27 mouse cellular contexts compared by ENCODE assay signal in genomic region chr2:117010942-117011341, GRCm38 (mm10).
"Had no signal": no experiment of that assay in that cellular context is flagged by ENCODE, and none has a peak within 500 bp of the region (broad histone marks: within the 10 kb centered on the region; RNA-seq: fewer than 3 reads in every experiment).

No protein-coding gene starts in this region.

- H3K4me2 ChIP-seq: heart, embryonic 11.5 days; heart, embryonic 13.5 days; heart, embryonic 15.5 days; hindbrain, embryonic 12.5 days; hindbrain, embryonic 14.5 days; intestine, embryonic 15.5 days; kidney, embryonic 15.5 days; limb, embryonic 13.5 days; limb, embryonic 15.5 days; liver, embryonic 12.5 days had no signal

- H3K36me3 ChIP-seq: heart, embryonic 13.5 days; heart, embryonic 15.5 days; hindbrain, embryonic 10.5 days; hindbrain, embryonic 12.5 days; intestine, embryonic 15.5 days; kidney, embryonic 15.5 days; limb, embryonic 13.5 days; limb, embryonic 15.5 days; liver, embryonic 12.5 days had no signal

- ATAC-seq: hindbrain, embryonic 16.5 days; inflammation-experienced regulatory T-cells, adult 6 months; intestine, embryonic 15.5 days; intestine, postnatal 0 days; liver, embryonic 12.5 days had no signal

- H3K27ac ChIP-seq: gastrocnemius, adult 2 months; heart, adult 2 months; heart, embryonic 13.5 days; heart, embryonic 15.5 days; hindbrain, embryonic 10.5 days; hindbrain, embryonic 12.5 days; hindbrain, embryonic 14.5 days; intestine, embryonic 15.5 days; kidney, embryonic 15.5 days; kidney, postnatal 0 days; limb, embryonic 13.5 days; limb, embryonic 15.5 days; liver, embryonic 12.5 days had no signal

- DNase-seq: gastrocnemius, adult 2 months; gastrocnemius, postnatal 10 days; gastrocnemius, postnatal 25 days; heart, adult 2 months; heart, postnatal 4 days; kidney, adult 18-20 months; kidney, adult 8-10 months; kidney, postnatal 14 days; kidney, postnatal 36 days; layer of hippocampus, adult 9-11 months; layer of hippocampus, postnatal 36 days; left cerebral cortex, postnatal 4 days had no signal

- H3K4me1 ChIP-seq: heart, embryonic 13.5 days; heart, embryonic 15.5 days; hindbrain, embryonic 10.5 days; hindbrain, embryonic 12.5 days; intestine, embryonic 15.5 days; kidney, embryonic 15.5 days; limb, embryonic 13.5 days; limb, embryonic 15.5 days had no signal

- H3K27me3 ChIP-seq: heart, embryonic 13.5 days; heart, embryonic 15.5 days; hindbrain, embryonic 12.5 days; intestine, embryonic 15.5 days; kidney, embryonic 15.5 days; limb, embryonic 13.5 days; limb, embryonic 15.5 days; liver, embryonic 12.5 days had no signal

- H3K4me3 ChIP-seq: gastrocnemius, adult 2 months; heart, adult 2 months; heart, embryonic 13.5 days; heart, embryonic 15.5 days; hindbrain, embryonic 10.5 days; hindbrain, embryonic 12.5 days; intestine, embryonic 15.5 days; kidney, embryonic 15.5 days; limb, embryonic 13.5 days; limb, embryonic 15.5 days; liver, embryonic 12.5 days had no signal

- H3K9me3 ChIP-seq: heart, embryonic 13.5 days; heart, embryonic 15.5 days; hindbrain, embryonic 10.5 days; hindbrain, embryonic 12.5 days; intestine, embryonic 15.5 days; kidney, embryonic 15.5 days; limb, embryonic 13.5 days; limb, embryonic 15.5 days; liver, embryonic 12.5 days had no signal
